Mouse (Mus musculus) bone marrow, adult 2 months (tissue): ENCODE data around the gene B3gat3. TPM values are rescaled to one million over a fixed set of nuclear protein-coding genes. Genes with fewer than 3 reads are reported as not detected.
A peak's percentile ranks its signal among the peaks of the same experiment; 100 is the strongest.

Experiments used
- H3K27ac ChIP-seq: fragments of 200-500 bp; 2 replicates; pipeline ENCODE4 v1.5.1; 2012; ENCODE audit warnings: low read depth, mild to moderate bottlenecking, control low read depth, inconsistent platforms, low read length; ENCODE audit not compliant: control insufficient read depth, poor library complexity, insufficient read depth
- H3K4me1 ChIP-seq: fragments of 200-500 bp; 2 replicates; pipeline ENCODE4 v1.6.1; 2011; ENCODE audit warnings: low read length; ENCODE audit not compliant: control insufficient read depth, insufficient read depth
- H3K4me3 ChIP-seq: fragments of 200-500 bp; replicated peaks from 2 replicates; pipeline ENCODE3; 2011; ENCODE audit warnings: mild to moderate bottlenecking, low read depth, low read length, control low read depth; ENCODE audit not compliant: control insufficient read depth
- CTCF ChIP-seq: fragments of 200-500 bp; IDR thresholded peaks from 2 replicates; pipeline ENCODE4 v1.5.1; 2011; ENCODE audit warnings: low read length, control low read depth; ENCODE audit not compliant: control insufficient read depth, insufficient read depth
- POLR2A ChIP-seq: fragments of 200-500 bp; IDR thresholded peaks from 2 replicates; pipeline ENCODE4 v1.6.1; 2011; ENCODE audit warnings: low read depth, mild to moderate bottlenecking, control low read depth, low read length, borderline replicate concordance; ENCODE audit not compliant: control insufficient read depth
- WGBS: fragments of 180-500 bp; shearing (Covaris S2); methylation state at CpG from one replicate; pipeline ENCODE4 v1.1.7; 2018; 5-methylcytosine and 5-hydroxymethylcytosine counted together
- polyA plus RNA-seq: library from polyadenylated mRNA; stranded (reverse); fragments of >200 nt; gene quantifications from 2 replicates; pipeline ENCODE4 v1.2.4, GENCODE M21; 2011; ENCODE audit warnings: low replicate concordance; ENCODE audit not compliant: missing spikeins, insufficient read depth, insufficient read length

The B3gat3 gene
- polyA plus RNA-seq, 1 experiment = 58.5 TPM

DNA sequence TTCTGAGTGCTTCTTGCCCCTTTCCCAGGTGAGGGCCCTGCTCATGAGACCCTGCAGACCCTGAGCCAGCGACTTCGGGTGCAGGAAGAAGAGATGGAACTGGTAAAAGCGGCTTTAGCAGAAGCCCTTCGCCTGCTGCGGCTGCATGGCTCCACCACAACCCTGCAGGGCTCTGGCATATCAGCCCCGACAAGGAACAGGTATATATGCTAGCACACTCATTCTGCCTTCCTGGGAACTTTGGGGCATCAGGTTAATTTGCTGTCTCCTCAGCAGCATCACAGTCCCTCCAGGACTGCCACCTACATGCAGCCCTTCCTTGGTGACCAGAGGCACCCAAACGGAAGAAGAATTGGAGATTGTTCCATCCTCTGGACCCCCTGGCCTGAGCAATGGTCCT is 10.6 kb downstream of the B3gat3 start:
- TF ChIP-seq POLR2A (no peak), CTCF (no peak)
- H3K4me3 ChIP-seq = peak overlapping the region; percentile 75
- 83% methylated on average over 7 of the region's 7 CpGs for WGBS

DNA sequence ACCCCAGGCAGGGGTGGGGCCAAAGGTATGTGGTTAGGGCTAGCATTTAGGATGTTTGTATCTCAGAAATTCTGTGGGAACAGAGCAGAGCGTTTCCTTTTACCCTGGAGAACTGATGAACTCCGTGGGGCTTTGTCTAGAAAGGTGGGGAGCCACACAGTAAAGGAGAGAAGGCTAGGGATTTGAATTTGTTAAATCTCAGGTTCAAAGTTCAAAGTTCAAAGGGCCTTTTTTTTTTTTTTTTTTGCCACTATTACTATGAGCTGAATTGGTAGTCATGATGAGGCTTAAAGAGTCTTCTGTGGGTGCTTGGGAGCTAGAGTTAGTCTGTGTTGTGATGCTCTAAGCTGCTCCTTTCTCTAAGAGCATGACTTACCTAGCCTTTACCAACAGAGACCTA is 16.6 kb downstream of the B3gat3 start:
- 82% methylated on average over 2 of the region's 2 CpGs for WGBS
- Histone ChIP-seq H3K4me3 (no peak overlapping the region), H3K4me1 (peaks cover 4% of the 10 kb centered on the region; the same call in 1 of the 2 replicates), H3K27ac (no peak overlapping the region)
- TF ChIP-seq CTCF (no peak), POLR2A (no peak)

More for the DNA sequence above, 10.6 kb downstream of the B3gat3 start:
- Histone ChIP-seq H3K27ac (no peak overlapping the region; the same call in 1 of the 2 replicates), H3K4me1 (peaks cover 1% of the 10 kb centered on the region)

DNA sequence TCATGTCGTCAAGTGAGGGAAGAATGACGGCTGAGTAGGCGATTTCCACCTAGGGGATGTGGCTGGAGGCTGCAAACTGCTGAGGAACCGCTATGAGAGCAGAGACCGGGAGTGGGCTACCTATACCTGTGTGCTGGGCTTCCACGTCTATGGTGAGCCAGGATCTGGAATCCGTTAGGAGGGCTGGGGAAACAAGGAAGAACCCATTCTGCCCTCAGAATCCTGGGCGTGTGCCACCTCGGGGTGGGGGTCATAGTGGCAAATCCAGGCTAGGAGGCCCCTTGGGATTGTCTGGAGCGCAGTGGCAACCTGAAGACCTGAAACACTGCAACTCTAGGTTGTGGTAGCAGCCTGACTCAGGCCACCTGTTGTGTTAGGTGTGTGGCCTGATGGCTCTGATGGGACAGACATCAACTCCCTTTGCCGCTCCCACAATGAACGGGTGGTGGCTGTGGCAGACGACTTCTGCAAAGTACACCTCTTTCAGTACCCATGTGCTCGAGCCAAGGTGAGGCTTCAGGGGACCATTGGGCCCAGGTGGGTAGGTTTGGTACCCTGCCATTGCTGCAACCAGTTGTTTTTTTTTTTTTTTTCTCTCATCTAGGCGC is 20.5 kb downstream of the B3gat3 start:
- 80% methylated on average over 15 of the region's 15 CpGs for WGBS
- TF ChIP-seq CTCF (no peak), POLR2A (no peak)
- peaks cover 5% of the 10 kb centered on the region; the same call in 1 of the 2 replicates for H3K4me1 ChIP-seq
- no peak overlapping the region for H3K27ac ChIP-seq
- no peak overlapping the region for H3K4me3 ChIP-seq

DNA sequence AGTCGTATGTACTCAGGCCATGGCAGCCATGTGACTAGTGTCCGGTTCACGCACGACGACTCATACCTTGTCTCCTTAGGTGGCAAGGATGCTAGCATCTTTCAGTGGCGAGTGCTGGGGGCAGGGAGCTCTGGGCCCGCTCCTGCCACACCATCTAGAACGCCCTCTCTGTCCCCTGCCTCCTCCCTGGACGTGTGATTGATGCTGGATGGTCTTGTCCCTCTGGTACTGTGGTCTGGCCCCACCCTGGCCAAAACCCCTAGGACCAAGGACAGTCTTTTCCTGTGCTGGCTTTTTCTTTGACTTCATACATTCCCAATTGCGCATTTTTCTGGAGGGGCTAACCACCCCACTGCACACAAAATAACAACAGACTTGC is 21.0 kb downstream of the B3gat3 start:
- Histone ChIP-seq H3K4me1 (peaks cover 5% of the 10 kb centered on the region; the same call in 1 of the 2 replicates), H3K4me3 (peak overlapping the region; percentile 21), H3K27ac (peak overlapping the region; percentile 46)
- 53% methylated on average over 10 of the region's 10 CpGs for WGBS
- TF ChIP-seq CTCF (no peak), POLR2A (no peak)

DNA sequence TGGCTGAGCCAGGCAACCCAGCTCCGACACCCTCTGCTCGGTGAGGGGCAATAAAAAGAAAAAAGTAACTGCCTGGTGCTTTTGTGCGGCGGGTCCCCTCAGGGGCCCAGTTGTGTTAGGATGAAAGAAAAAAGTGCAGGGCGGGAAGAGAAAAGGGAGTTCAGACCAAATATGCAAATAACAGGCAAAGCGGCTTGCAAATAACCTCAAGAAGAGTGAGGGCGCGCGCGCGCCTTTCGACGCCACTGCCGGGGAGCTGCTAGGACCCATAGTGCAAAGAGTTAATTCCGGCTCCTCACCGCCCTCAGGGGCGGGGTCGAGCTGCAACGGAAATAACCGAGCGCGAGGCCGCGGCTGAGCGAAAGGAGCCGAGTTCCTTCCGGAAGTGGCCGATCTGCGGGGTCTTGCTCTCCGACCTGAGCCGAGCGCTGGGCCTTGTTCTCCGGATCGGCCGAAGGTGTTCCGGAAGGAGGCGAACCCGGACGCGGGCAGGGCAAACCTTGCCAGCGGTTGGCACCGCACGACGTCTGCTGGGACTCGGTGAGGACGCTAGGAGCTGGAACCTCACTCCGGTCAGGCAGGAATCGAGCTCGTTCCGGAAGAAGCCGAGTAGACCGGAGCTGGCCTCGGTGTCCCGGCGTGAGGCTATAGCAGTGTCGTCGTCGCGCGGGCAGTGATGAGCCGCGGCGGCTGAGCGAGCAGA is 21.5 kb downstream of the B3gat3 start, which contains the start of gene Mta2:
Gene Mta2 (plus strand): TSS at position 361 of the 703 bp plus-strand sequence.
- Histone ChIP-seq H3K4me3 (peak within 1 kb of the TSS; percentile 81), H3K4me1 (peaks cover 5% of the 10 kb centered on the region; the same call in 1 of the 2 replicates), H3K27ac (peak within 1 kb of the TSS; percentile 96)
- WGBS = under 1% methylated on average over 64 of the region's 64 CpGs
- no peak for TF ChIP-seq CTCF
- peak; percentile 96 for TF ChIP-seq POLR2A

DNA sequence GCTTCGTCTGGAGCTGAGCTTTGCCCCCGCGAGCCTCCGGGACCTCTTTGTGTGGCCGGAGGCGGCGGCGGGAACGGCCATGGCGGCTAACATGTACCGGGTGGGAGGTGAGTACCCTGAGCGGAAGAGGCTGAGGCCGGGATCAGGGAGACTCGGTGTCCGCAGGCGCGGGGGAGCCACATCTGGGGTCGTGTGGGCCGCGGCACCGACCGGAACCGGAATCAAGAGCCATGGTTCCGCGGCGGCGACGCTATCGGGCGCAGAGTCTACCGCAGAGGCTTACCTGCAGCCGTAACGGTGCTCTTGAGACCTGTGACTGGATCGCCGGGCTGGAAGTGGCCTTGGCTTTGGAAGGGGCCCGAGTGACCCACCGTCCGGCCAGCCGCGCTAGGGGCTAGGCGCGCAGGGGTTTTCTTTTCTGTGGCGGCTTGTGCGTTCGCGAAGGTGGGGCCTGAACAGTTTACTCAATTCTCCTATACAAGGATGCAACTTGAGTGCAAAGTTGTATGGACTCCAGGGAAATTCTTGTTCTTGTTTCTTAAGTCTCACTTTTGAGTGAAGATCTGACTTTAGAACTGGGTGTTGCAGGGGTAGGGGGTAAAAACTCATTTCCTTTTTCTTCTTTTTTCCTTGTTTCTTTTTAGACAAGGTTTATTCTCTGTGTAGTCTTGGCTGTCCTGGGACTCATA is 22.2 kb downstream of the B3gat3 start:
- TF ChIP-seq POLR2A (no peak), CTCF (no peak)
- Histone ChIP-seq H3K27ac (peak overlapping the region; percentile 96), H3K4me3 (peak overlapping the region; percentile 81), H3K4me1 (peaks cover 5% of the 10 kb centered on the region; the same call in 1 of the 2 replicates)
- under 1% methylated on average over 46 of the region's 46 CpGs for WGBS

DNA sequence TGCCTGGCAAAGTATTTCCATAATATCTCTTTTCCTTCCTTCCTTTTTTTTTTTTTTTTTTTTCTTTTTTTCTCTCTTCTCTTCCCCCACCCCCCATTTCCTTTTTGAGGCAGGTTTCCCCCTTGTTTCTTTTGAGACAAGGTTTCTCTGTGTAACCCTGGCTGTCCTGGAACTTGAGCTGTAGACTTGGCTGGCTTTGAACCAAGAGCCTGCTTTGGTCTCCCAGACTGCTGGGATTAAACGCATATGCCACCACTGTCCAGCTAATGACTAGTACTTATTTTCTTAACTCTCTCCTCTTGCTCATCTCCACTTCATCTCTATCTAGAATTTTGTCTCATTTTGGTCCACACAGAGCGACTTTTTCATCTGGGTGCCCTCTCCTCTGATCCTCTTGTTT is 22.9 kb downstream of the B3gat3 start:
- TF ChIP-seq CTCF (no peak), POLR2A (no peak)
- WGBS = 28% methylated on average over 2 of the region's 2 CpGs
- Histone ChIP-seq H3K4me3 (peak overlapping the region; percentile 72), H3K27ac (no peak overlapping the region), H3K4me1 (peaks cover 5% of the 10 kb centered on the region; the same call in 1 of the 2 replicates)

DNA sequence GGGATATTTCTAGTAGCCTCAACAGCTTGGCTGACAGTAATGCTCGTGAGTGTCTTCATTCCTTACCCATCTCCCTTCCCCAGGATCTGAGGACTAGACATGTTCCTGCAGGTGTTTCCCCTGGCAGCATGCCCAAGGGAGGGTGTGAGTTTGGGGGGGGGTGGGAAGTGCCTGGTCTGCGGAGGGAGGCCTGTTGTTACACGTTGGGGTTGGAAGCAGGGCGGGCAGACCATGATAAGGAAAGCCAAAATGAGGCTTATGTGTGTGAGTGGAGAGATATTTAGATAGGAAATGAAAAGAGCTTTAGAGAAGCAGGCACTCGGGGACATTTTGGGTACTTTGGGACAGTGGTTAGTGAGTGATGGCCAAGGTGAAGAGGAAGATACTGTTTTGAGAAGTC is 23.9 kb downstream of the B3gat3 start:
- no peak for TF ChIP-seq CTCF
- no peak for TF ChIP-seq POLR2A
- peaks cover 5% of the 10 kb centered on the region; the same call in 1 of the 2 replicates for H3K4me1 ChIP-seq
- 3% methylated on average over 5 of the region's 5 CpGs for WGBS
- H3K4me3 ChIP-seq = peak overlapping the region; percentile 33
- H3K27ac ChIP-seq = peak overlapping the region; percentile 22
